Mouse (Mus musculus) neutrophil, adult 59 days (primary cell): ENCODE measurements around the gene Hectd4. TPM values are rescaled to one million over a fixed set of nuclear protein-coding genes. Genes with fewer than 3 reads are reported as not detected.

Experiments used
- total RNA-seq, 2 experiments: library from RNA; stranded (reverse); gene quantifications; 1 replicate in 1 of 2; 2 replicates in 1 of 2; pipeline ENCODE4 v1.2.4; 2023

Gene Hectd4
- total RNA-seq: 10 to 100 TPM; 30.0 to 35.3 TPM

DNA sequence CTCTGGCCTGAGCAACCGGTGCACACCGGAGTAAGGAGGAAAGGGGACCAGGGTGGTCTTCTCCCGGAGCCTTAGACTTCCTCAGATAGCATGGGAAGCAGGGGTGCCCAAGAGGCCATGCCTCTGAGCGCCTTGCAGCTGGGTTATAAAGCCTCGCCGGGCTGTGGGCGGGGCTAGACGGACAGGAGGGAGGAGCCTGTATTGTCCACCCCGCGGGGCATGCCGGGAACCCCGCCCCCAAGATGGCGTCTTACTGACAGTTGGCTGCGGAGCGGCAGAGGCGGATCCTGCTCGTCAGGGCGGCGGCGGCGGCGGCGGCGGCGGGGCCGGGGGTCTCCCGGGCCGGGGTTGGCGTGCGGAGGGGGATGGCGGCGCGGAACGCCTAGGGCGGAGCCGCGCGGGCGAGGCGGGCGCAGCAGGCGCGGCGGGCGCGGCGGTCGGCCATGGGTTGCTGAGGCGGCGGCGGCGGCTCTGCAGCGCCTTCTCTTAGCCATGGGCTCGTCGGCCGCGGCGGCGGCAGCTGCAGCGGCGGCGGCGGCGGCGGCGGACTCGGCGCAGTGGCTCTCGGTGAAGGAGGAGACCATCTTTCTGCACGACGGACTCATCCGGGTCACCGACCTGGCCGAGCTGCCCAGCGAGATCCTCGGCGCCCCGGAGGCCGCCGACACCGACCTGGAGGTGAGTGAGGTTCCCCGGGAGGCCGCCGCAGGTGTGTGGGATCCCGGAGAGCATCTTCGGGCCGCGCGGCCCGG lies at the start of gene Hectd4:
TSS of gene Hectd4 (plus strand) at position 240 of the 752 bp plus-strand sequence.

DNA sequence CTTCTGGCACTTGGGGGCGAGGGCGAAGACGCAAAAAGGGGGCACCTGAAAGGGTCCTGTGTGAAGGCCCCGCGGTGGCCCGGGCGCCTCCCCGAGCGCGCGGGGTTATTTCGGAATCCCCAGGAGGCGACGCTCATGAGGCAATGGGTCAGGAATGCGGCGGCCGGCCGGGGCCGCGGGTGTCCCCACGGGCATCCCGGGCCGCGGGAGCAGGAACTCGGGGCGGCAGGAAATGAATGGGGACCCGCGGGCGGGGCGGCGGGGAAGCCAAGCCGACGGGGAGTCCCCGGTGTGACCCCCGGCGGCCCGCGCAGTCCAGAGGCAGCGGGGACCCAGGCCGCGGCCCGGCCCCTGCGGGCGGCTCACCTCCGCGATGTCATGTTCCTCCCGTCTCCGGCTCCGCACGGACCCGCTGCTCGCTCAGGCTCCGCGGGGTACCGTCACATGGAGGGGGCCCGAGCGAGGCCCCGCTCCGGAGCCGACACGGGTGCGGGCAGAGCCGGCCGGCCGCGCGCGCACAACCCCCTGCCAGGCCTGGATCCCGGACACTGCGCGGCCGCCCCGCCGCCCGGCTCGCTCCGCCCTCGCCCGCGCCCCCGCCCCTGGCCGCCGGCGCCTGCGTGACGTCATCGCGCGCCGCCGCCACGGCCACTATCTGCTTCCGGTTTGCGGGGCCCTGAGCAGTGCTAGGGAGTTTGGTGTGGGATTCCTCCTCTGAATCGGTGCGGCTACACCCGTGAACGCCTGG lies 29.0 kb upstream of the Hectd4 start, which contains the start of gene Ptpn11:
TSS of gene Ptpn11 (minus strand) at position 562 of the 748 bp plus-strand sequence.

DNA sequence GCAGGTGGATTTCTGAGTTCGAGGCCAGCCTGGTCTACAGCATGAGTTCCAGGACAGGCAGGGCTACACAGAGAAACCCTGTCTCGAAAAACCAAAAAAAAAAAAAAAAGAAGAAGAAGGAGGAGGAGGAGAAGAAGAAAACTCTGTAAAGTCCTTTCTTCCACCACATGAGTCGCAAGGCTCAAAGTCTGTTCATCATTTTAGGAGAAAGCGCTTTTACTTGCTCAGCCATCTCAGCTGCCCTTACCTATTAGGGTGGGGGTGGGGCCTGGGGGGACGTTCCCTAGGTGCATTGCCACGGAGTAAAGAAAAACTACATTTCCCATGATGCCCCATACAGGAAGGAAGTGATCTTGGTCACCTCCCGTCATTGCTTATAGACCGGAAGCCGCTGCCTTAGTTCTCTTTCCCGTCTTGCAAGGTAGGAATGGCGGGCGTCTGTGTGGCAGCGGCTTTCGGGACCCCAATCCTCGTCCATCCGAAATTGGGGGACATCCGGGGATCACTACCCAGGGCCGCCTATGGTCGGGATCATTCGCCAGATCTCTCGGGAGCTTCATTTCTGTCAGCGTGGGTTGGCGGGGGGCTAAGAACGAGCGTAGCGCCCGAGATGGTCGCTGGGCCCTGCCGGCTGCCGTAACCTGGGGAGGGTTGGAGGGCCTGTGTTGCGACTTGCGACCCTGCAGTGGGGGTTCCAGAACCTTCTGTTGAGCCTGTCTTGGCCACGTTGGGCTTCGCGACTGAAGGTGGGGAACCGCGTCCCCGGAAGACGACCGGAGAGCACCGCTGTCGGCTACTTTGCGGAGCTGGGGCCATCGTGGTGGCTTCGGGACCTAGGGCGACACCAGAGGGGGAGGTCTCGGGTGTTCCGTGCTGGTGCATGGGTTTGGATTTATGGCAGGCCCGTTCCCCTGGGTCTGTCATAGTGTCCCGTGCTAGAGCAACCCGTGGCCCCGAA lies 15.6 kb upstream of the Hectd4 start, which contains the start of gene Rpl6:
TSS of gene Rpl6 (plus strand) at position 350 of the 958 bp plus-strand sequence.

DNA sequence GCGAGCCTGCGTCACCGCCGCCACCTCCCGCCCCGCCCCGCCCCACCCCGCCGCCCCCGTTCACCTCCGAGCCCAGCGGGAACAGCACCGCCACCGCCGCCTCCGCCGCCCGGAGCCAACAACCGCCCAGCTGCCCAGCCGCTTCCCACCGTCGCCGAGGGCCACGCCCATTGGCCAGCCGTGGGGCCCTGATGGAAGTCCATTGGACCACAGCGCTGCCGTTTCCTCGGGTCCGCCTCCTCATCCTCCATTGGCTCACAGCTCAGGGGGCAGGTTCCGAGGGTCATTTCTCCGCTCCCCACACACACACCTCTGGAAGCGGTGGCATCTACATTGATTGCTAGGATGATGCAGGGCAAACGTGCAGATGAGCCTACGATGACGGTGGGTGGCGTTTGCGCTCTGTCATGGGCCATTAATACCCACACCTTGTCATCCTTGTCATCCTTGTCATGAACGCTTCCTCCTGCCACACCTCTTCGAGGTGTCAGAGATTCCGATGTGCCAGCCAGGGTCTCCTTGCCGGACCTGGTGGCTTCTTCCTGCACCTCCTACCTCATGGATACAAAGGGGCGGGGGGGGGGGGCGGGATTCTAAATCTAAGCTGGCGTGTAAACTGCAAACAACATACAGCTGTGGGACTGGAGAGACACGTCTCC lies 165.6 kb downstream of the Hectd4 start, which contains the start of gene Trafd1:
TSS of gene Trafd1 (minus strand) at position 172 of the 659 bp plus-strand sequence.

DNA sequence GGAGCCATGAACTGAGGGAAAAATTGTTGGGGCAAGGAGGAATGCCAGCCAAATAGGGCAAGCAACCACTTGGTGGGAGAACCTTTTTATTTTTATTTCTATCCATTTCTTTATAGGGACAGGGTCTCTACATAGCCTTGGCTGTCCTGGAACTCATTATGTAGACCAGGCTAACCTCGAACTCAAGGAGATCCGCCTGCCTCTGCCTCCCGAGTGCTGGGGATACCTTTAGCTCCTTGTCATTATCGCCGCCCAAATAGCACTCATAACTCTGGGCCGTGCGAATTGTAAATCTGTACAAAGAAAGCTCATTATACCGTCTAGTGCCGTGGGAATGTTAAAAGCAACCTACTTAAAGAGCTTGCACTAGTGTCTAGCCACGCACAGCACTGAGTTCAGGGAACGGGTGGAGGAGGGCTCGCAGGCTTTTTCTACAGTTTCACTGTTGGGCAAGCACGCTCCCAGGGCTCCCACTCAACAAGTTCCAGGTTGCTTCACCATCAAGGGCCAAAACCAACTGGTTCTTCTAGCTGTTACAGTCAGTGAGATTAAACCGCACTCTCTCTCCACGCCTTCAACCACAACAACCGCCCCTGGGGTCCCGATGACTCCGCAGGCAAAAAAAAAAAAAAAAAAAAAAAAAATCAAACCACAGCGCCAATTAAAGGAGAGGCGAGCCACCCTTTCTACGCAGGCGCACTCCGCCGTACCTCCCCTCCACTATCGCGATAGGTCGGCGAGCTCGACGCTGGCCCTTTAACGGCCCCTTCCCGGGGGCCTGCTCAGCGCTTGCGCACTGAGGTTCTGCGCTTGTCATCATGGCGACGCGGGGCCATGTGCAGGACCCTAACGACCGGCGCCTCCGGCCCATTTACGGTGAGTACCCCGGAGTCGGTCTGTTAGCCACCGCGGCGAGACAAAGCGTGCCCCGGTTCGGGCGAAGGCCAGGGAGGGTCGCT lies 177.4 kb downstream of the Hectd4 start, which contains the start of gene Naa25:
TSS of gene Naa25 (plus strand) at position 750 of the 959 bp plus-strand sequence.

Other genes starting within 250 kb of the Hectd4 start
- under 1 TPM in 1 of 2 experiments, not detected in 1; 0.31 TPM for gene Rph3a, start 210.1 kb upstream of the Hectd4 start, total RNA-seq
- gene Ptpn11, start 28.8 kb upstream of the Hectd4 start, total RNA-seq: 10 to 100 TPM; 34.8 to 36.0 TPM
- 100 to 1,000 TPM; 614 to 668 TPM for gene Rpl6, start 15.7 kb upstream of the Hectd4 start, total RNA-seq
- gene Trafd1, start 165.4 kb downstream of the Hectd4 start, total RNA-seq: 100 to 1,000 TPM; 120 to 127 TPM
- gene Naa25, start 177.7 kb downstream of the Hectd4 start, total RNA-seq: 10 to 100 TPM; 11.1 to 12.8 TPM
- gene Tmem116, start 231.7 kb downstream of the Hectd4 start, total RNA-seq: 1 to 10 TPM in 1 of 2 experiments, not detected in 1; 1.0 TPM
- gene Erp29, start 232.3 kb downstream of the Hectd4 start, total RNA-seq: 100 to 1,000 TPM; 140 to 185 TPM